Mouse (Mus musculus) spleen, adult 18-20 months (tissue): ENCODE results near the gene Ogg1.

ENCODE experiments used
- DNase-seq, 2 experiments: peaks; one replicate each; pipeline ENCODE4 v3.0.0; 2022; ENCODE audit warnings: mixed read lengths in 2 of 2

The Ogg1 gene

DNA sequence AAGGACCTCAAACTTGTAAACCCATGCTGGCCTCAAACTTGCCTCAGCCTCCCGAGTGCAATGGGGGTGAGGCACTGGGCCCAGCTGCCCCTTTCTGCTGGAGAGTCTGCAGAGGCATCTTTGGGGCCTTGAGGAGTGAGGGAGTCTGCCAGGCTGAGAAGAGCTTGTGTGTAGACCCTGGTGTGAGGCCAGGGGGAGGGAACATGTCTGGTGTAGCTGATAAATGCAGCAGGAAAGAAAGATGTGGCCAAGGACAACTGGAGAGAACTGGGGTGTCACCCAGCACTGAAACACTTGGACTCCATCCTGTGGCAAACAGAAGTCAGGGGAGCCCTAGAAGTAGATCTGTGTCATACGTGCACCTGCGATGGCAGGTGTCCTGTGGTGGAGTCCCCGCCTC is 46.7 kb downstream of the Ogg1 start:
- DNase-seq: no peak

DNA sequence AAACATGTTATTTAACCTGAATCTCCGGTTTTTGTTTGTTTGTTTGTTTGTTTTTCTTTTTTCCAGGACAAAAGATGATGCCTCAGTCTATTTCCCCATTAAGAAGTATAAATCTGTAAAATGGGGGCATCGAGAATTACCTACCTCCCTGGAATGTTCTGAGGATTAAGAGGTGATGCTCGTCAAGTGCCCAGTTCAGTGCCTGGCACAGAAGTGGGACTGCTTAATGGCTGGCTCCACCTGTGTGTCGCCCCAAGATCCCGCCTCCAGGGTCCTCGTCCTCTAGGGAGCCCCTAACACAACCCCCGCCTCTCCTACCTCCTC is 50.4 kb downstream of the Ogg1 start:
- DNase-seq: no peak

DNA sequence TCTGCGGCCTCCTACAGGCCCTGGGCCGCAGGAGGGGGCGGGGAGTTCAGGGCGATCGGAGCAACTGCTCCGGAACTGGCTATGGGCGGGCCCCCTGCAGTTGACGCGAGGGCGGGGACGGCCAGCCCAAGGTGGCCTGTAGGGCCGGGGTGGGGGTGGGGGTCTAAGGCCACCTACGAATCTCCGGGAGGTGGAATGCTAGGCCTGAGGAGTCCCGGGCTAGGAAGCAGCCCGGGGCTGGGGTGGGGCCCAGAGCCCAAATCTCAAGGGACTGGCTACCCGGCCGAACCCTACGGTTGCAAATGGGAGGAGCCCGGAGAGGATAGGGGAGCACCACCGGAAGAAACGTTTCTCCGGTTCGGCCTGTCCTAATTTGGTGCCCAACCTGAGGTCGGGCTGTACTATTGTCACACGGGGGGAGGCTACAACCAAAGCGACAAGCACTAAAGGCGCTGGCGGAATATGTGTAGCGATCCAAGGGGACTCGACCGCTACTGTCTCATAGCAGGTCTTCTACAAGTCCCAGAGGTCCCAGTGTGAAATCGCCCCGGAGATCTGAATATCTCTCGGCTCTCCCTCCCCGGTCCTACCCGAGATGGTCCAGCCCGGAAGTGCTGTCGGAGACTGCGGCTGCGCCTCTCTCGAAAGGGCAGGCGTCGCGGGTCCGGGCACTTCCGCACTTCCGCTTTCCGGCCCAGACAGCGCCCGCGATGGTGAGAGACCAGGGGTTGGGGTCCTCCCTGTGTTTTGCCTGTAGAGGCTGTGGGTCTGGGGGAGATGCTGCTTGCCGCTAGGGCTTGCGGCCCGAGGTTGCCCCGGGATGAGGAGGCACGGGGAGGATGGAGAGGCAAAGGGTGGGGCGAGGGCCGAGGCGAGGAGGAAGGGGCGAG is 51.0 kb downstream of the Ogg1 start, which contains the start of the genes Tada3 and Arpc4:
Gene Tada3, minus strand, starts transcription at position 388 of the 890 bp plus-strand sequence.
Gene Arpc4, plus strand, starts transcription at position 620 of the 890 bp plus-strand sequence.
- peak; percentile 88 for DNase-seq

DNA sequence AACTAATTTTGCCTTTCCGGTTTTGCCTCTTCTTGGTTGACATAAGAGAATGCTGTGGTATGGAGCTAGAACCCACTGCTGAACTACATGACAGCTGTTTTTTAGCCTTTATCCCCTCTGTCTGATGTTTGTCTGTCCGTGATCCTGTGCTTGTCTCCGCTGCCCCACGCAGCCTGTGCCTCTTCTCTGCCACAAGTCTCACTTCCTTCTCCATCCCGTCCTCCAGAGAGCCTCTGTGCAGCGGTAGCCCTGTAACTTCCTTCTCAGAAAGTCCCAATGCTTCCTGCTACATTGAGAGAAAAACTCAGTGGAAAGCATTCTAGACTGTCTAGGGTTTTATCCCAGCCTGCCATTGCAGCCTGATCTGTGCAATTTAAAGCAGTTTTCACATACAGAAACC is 52.5 kb downstream of the Ogg1 start:
- peak; percentile 24 to 31 for DNase-seq

DNA sequence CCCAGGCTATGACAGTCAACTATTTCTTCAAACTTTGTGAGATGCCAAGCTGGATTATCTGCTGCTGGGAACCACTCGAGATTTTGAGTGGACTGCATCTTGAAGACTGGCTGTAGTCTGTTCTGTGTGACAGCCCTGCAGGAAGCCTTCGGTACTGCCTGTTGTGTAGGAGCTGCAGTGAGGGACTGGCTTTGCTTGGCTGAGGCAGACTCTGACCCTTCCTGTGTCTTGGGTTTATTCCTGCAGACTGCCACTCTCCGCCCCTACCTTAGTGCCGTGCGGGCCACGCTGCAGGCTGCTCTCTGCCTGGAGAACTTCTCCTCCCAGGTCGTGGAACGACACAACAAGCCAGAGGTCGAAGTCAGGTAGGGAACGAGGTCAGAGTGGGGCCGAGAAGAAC is 53.7 kb downstream of the Ogg1 start:
- DNase-seq: no peak

DNA sequence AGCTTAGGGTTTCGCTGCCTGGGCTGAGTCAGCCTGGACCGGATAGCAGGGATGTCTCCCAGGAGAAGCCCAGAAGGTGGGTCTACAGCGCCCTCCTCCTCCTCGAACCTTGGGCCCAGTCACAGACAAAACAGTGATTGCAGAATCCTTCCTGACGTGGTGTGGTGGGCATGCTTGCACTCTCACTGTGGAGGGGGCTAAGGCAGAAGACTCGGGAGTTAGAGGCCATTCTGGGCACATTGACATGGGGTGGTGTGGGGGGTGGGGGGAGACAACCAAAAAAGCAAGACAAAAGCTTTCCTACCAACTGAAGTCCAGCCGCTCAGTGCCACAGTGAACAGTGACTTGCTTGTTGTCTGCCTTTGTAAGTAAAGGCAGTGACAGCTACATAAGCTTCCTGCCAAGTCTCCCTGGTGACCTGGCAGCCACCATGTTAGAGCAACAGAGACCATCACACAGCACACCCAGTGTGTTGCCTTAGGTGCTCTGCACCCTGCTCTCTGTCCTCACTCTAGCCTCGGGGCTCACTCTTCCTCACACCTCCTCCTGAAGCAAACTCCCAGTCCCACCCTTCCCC is 57.7 kb downstream of the Ogg1 start:
- no peak for DNase-seq
